Mouse (Mus musculus) frontal cortex, adult 2 months (tissue): Measurements from ENCODE around the gene Rhof. TPM values are rescaled to one million over a fixed set of nuclear protein-coding genes. Genes with fewer than 3 reads are reported as not detected.

ENCODE experiments used
- DNase-seq, 2 experiments: peaks; one replicate each; pipeline ENCODE4 v3.0.0; 2022; ENCODE audit warnings: low spot score in 1 of 2; ENCODE audit errors: extremely low spot score in 1 of 2
- polyA plus RNA-seq: library from polyadenylated mRNA; depleted of rRNA; stranded (reverse); fragments of >200 nt; gene quantifications from 2 replicates; pipeline ENCODE4 v1.2.3, GENCODE M21; 2012

Rhof gene
- polyA plus RNA-seq, 1 experiment: 43.4 TPM

DNA sequence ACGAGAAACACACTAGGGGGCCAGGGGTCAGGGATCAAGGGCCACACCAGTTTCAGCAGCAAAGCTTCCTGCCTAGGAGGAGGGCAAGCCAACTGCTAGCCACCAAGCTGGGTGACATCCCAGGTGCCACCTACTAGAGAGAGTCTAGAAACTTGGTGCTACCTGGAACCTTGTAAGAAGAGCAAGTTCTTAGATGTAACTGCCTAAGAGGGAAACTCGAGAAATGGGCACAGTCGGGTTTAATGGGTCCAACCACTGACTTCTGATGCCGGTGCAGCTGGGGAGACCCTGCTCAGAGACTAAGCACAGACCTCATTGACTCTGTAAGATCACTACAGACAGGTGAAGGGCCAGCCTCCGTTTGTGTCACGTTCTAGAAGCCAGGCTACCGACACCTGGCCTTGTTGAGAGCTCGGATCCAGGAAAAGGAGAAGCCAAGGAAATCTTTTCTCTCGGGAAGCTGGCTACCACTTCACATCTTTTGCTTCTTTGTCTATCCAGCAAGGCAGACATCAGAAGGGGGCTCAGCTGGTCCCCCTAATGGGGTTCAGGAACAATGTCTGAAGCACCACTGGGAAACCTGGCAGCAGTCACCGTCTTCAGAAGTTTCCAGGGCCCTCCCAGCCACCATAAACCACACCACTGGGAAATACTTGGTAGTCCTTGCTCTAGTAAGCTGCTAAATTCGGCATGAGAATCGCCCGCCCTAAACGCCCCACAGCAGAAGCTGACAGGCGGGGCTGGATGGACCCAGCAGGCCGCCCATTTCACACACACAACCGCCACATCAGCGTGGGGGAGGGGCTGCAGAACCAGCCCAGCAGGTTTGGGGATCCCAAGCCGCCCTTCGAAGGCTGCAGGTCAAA lies 4.8 kb upstream of the Rhof start:
- peak; percentile 44 to 67 for DNase-seq

GRCm38 (mm10) chr5:123136361-123137043 lies 4.0 kb upstream of the Rhof start:
- DNase-seq: peak; percentile 83 to 86

- peak; percentile 47 to 72 for DNase-seq
Observed at GRCm38 (mm10) chr5:123135471-123136360, 3.2 kb upstream of the Rhof start.

GRCm38 (mm10) chr5:123134875-123135382 lies 2.4 kb upstream of the Rhof start:
- DNase-seq: no peak

- DNase-seq: peak in 1 of 2 experiments; percentile 68
Observed at GRCm38 (mm10) chr5:123134186-123134874, 1.8 kb upstream of the Rhof start.

- no peak for DNase-seq
Observed at GRCm38 (mm10) chr5:123133784-123134143, 1.3 kb upstream of the Rhof start.

- DNase-seq: peak; percentile 75 to 95
Observed at GRCm38 (mm10) chr5:123133083-123133783, 741 bp upstream of the Rhof start.

DNA sequence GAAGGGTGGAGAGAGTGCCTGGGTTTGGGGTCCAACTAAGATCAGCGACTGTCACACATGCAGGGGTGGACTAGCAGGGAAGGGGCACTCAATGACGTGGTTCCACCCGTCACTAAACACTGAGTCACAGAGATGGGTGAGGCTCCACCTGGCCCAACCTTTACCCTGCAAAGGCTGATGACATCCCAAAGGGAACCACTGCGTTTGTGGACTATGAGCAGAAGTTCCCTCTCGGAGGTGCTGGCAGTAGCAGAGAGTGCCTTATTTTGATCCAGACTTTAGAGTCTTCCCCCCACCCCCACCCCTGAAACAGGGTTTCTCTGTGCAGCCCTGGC lies 1.7 kb downstream of the Rhof start:
- DNase-seq: no peak

GRCm38 (mm10) chr5:123130030-123130813 lies 2.3 kb downstream of the Rhof start:
- DNase-seq: no peak

DNA sequence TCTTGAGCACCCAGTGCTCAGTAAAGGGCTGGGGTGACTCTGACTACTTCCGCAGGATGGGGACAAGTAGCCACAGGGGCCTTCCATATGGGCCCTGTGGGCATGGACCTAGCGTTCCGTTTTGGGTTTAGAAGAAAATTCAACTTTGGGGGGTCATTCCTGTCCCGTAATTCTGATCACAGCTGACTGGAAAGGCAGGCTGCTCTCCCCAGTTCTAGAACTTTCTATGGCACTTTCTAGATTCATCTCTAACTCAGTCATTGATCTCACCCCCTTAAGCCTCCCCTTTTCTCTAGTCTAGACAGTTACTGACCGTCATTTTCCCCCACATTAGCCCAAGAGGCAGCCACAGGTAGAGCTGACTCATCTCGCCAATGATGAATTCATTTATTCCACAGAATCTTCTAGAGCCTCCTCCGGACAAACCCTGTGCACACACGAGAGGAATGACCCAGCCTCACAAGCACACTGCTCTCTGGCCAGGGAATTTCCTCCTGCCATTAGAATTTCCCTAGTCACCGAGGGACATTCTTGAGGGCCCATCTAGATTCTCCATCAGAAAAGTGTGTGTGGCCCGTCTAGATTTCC lies 3.2 kb downstream of the Rhof start:
- no peak for DNase-seq

GRCm38 (mm10) chr5:123128426-123129169 lies 3.9 kb downstream of the Rhof start:
- no peak for DNase-seq

DNA sequence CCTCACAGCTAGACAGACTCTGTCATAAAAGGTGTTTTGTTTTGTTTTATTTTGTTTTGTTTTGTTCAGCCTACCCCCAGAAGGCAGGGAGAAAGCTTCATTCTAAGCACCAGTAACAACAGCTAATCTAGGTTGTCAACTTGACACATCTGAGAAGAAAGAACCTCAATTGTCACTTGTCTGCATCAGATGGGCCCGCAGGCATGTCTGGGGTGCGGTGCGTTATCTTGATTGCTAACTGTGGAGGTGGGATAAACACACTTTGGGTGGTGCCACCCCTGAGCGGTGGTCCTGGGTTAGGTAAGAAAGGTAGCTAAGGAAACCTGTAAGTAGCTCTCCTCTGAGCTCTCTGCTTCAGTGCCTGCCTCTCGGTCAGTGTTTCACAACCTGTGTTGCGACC lies 5.5 kb downstream of the Rhof start:
- no peak for DNase-seq

GRCm38 (mm10) chr5:123125638-123126406 lies 6.7 kb downstream of the Rhof start:
- DNase-seq: no peak

- no peak for DNase-seq
Observed at GRCm38 (mm10) chr5:123125105-123125504, 7.4 kb downstream of the Rhof start.

DNA sequence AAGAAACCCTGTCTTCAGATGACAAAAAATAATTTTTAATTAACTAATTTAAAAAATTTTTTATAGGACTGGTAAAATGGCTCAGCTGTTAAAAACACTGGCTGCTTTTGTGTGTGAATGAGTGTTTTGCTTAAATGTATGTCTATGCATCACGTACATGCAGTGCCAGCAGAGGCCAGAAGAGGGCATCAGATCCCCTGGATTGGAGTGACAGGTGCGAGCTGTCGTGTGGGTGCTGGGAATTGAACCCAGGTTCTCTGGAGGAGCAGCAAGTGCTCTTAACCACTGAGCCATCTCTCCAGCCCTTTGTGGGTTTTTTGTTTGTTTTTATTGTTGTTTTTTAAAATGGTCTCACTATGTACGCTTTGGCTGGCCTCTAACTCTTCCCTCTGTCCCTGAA lies 10.3 kb downstream of the Rhof start:
- DNase-seq: no peak

- no peak for DNase-seq
Observed at GRCm38 (mm10) chr5:123120624-123121215, 11.8 kb downstream of the Rhof start.

- DNase-seq: no peak
Observed at GRCm38 (mm10) chr5:123118826-123119225, 13.7 kb downstream of the Rhof start.
